Mouse (Mus musculus): ENCODE measurements around the gene Atf2.

- TF ChIP-seq POLR2A (IDR thresholded peaks at IDR 0.05; ENCODE audit: control insufficient read depth, low read depth, low read length) (no peak), CTCF (IDR thresholded peaks at IDR 0.05; ENCODE audit: control insufficient read depth, insufficient read depth, insufficient replicate concordance, low read depth, low read length) (no peak)
These were observed 113.3 kb downstream of the Atf2 start for GRCm38 (mm10) chr2:73779016-73779595.

Measured in testis, adult 2 months (tissue).